Mouse (Mus musculus): ENCODE data around the gene 1810043G02Rik.

GRCm38 (mm10) chr10:77970481-77970880, 7.8 kb upstream of the 1810043G02Rik start, which contains the start of gene Trpm2:
- TF ChIP-seq ZNF384 (IDR thresholded peaks at IDR 0.05; ENCODE audit: low read depth, low read length) (no peak), HCFC1 (IDR thresholded peaks at IDR 0.05; ENCODE audit: borderline replicate concordance, insufficient read depth, low read length) (no peak), MAFK (IDR thresholded peaks at IDR 0.05; ENCODE audit: insufficient read depth, low read depth, low read length) (no peak), ZC3H11A (IDR thresholded peaks at IDR 0.05; ENCODE audit: borderline replicate concordance, low read depth, low read length) (no peak), CHD2 (IDR thresholded peaks at IDR 0.05; ENCODE audit: low read depth, low read length) (no peak)
